Mouse (Mus musculus) liver, postnatal 0 days (tissue): ENCODE measurements around the gene Uck2.

Experiments
- CTCF ChIP-seq: sonication (generic); IDR thresholded peaks from 2 replicates; pipeline ENCODE4 v1.5.1; 2016; ENCODE audit warnings: antibody characterized with exemption, low read depth
- EP300 ChIP-seq: IDR thresholded peaks from 2 replicates; pipeline ENCODE4 v1.6.1; 2016; ENCODE audit warnings: antibody characterized with exemption, low read depth, mild to moderate bottlenecking

GRCm38 (mm10) chr1:167312367-167312766, 27.2 kb upstream of the Uck2 start:
- TF ChIP-seq CTCF (no peak), EP300 (no peak)
